Mouse (Mus musculus): Measurements from ENCODE around the gene Tns1. TPM values are rescaled to one million over a fixed set of nuclear protein-coding genes. Genes with fewer than 3 reads are reported as not detected.

Gene Tns1
- polyA plus RNA-seq, 1 experiment from 2014 or later: 15.9 TPM

DNA sequence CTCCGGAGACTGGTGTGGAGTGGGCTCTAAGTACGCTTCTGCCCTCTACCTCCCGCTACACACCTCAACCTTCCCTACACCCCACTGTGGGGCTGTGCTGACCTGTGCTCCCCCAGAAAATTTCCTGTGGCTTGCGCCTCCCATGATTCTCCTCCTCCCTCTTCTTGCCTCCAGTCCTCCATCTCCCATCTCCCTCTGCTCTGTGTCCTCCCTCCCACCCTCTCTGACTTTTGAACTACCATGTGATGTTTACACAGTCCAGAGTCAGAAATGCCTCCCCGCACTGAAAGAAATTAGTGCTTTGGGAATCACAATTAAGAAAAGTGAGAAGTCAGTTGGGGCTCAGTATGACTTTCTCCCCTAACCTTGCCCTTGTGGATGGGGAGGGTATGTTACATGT is 64.7 kb downstream of the Tns1 start:
- Histone ChIP-seq H3K4me3 (no peak overlapping the region), H3K27ac (no peak overlapping the region), H3K27me3 (ENCODE audit: poor library complexity, severe bottlenecking) (no peaks in the 10 kb centered on the region), H3K9me3 (no peaks in the 10 kb centered on the region), H3K4me1 (peaks cover 16% of the 10 kb centered on the region), H3K36me3 (replicated peaks) (no peaks in the 10 kb centered on the region)
- WGBS: 92% methylated on average over 5 of the region's 5 CpGs
- no peak for DNase-seq (ENCODE audit: extremely low spot score, low spot score)

- H3K9me3 ChIP-seq: no peaks in the 10 kb centered on the region
- H3K27ac ChIP-seq: no peak overlapping the region
- no peaks in the 10 kb centered on the region for H3K36me3 ChIP-seq (replicated peaks)
- no peak for DNase-seq (ENCODE audit: extremely low spot score, low spot score)
- WGBS: 84% methylated on average over 4 of the region's 4 CpGs
- no peaks in the 10 kb centered on the region for H3K27me3 ChIP-seq (ENCODE audit: poor library complexity, severe bottlenecking)
- H3K4me1 ChIP-seq: peaks cover 23% of the 10 kb centered on the region
- H3K4me3 ChIP-seq: no peak overlapping the region
These were observed 65.5 kb downstream of the Tns1 start for GRCm38 (mm10) chr1:74058771-74059170.

DNA sequence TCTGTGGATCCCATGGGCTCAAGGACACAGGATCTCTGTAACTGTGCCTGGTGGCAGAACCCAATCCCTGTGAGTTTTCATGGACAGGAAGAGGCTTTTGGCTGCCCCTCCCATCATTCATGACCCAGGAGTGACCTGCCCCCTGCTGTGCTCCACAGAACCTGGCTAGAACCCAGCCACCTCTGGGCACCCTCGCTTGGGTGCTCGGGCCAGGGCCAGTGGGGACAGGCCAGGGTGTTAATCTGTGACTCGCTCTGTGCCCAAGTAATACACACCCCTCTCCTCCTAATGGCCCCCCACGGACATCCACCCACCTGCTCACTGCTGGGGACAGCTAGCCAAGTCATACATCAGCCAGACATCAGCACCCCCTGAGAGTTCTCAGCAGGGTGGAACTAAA is 65.9 kb downstream of the Tns1 start:
- no peaks in the 10 kb centered on the region for H3K27me3 ChIP-seq (ENCODE audit: poor library complexity, severe bottlenecking)
- H3K4me3 ChIP-seq: no peak overlapping the region
- H3K9me3 ChIP-seq: no peaks in the 10 kb centered on the region
- no peak for DNase-seq (ENCODE audit: extremely low spot score, low spot score)
- 81% methylated on average over 4 of the region's 4 CpGs for WGBS
- no peak overlapping the region for H3K27ac ChIP-seq
- H3K4me1 ChIP-seq: peaks cover 28% of the 10 kb centered on the region
- H3K36me3 ChIP-seq (replicated peaks): no peaks in the 10 kb centered on the region

GRCm38 (mm10) chr1:74057501-74057900 is 66.7 kb downstream of the Tns1 start:
- DNase-seq (ENCODE audit: extremely low spot score, low spot score): no peak
- Histone ChIP-seq H3K4me1 (peaks cover 36% of the 10 kb centered on the region), H3K36me3 (replicated peaks) (no peaks in the 10 kb centered on the region), H3K9me3 (no peaks in the 10 kb centered on the region), H3K27ac (no peak overlapping the region), H3K4me3 (no peak overlapping the region), H3K27me3 (ENCODE audit: poor library complexity, severe bottlenecking) (no peaks in the 10 kb centered on the region)
- WGBS: 86% methylated on average over 5 of the region's 5 CpGs

GRCm38 (mm10) chr1:74055552-74055951 is 68.7 kb downstream of the Tns1 start:
- H3K4me1 ChIP-seq: peaks cover 48% of the 10 kb centered on the region
- H3K9me3 ChIP-seq: no peaks in the 10 kb centered on the region
- WGBS: 88% methylated on average over 4 of the region's 4 CpGs
- no peaks in the 10 kb centered on the region for H3K36me3 ChIP-seq (replicated peaks)
- no peak overlapping the region for H3K27ac ChIP-seq
- DNase-seq (ENCODE audit: extremely low spot score, low spot score): no peak
- no peaks in the 10 kb centered on the region for H3K27me3 ChIP-seq (ENCODE audit: poor library complexity, severe bottlenecking)
- no peak overlapping the region for H3K4me3 ChIP-seq

GRCm38 (mm10) chr1:74054471-74054870 is 69.8 kb downstream of the Tns1 start:
- no peaks in the 10 kb centered on the region for H3K9me3 ChIP-seq
- no peak for DNase-seq (ENCODE audit: extremely low spot score, low spot score)

DNA sequence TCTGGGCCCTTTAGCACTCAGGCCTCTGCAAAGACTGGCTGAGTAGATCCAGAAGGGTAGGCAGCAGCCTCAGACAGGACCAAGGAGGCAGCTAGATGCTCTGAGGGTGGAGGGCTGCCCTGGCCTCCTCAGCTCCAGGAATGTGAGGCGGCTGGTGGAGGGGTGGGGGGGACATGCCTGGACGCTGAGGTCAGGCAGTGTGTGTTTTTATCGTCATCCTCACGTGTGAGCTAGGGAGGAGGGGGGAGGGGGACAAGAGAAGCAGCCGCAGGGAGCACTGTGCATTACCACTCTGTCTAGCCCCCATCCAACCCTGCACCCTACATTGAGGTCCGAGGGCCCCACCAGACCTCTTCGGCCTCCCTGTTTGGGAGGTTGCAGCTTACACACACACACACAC is 70.2 kb downstream of the Tns1 start:
- H3K9me3 ChIP-seq: no peaks in the 10 kb centered on the region
- H3K4me3 ChIP-seq: no peak overlapping the region
- peak; percentile 37 for DNase-seq (ENCODE audit: extremely low spot score, low spot score)
- WGBS: 61% methylated on average over 7 of the region's 7 CpGs
- peak overlapping the region; percentile 58; the same call in 1 of the 2 replicates for H3K27ac ChIP-seq
- H3K36me3 ChIP-seq (replicated peaks): no peaks in the 10 kb centered on the region
- no peaks in the 10 kb centered on the region for H3K27me3 ChIP-seq (ENCODE audit: poor library complexity, severe bottlenecking)
- H3K4me1 ChIP-seq: peaks cover 43% of the 10 kb centered on the region

More at GRCm38 (mm10) chr1:74054471-74054870, 69.8 kb downstream of the Tns1 start:
- 78% methylated on average over 3 of the region's 3 CpGs for WGBS
- no peak overlapping the region for H3K4me3 ChIP-seq
- no peaks in the 10 kb centered on the region for H3K27me3 ChIP-seq (ENCODE audit: poor library complexity, severe bottlenecking)
- H3K4me1 ChIP-seq: peaks cover 43% of the 10 kb centered on the region
- peak overlapping the region; percentile 58; the same call in 1 of the 2 replicates for H3K27ac ChIP-seq
- H3K36me3 ChIP-seq (replicated peaks): no peaks in the 10 kb centered on the region

GRCm38 (mm10) chr1:74053068-74053467 is 71.2 kb downstream of the Tns1 start:
- Histone ChIP-seq H3K9me3 (no peaks in the 10 kb centered on the region), H3K27ac (0 out of 2 replicates have a peak overlapping the region, but pooled peaks have one; percentile 35), H3K4me3 (no peak overlapping the region), H3K27me3 (ENCODE audit: poor library complexity, severe bottlenecking) (no peaks in the 10 kb centered on the region), H3K36me3 (replicated peaks) (no peaks in the 10 kb centered on the region), H3K4me1 (peaks cover 38% of the 10 kb centered on the region)
- DNase-seq (ENCODE audit: extremely low spot score, low spot score): no peak
- WGBS: 79% methylated on average over 2 of the region's 2 CpGs

DNA sequence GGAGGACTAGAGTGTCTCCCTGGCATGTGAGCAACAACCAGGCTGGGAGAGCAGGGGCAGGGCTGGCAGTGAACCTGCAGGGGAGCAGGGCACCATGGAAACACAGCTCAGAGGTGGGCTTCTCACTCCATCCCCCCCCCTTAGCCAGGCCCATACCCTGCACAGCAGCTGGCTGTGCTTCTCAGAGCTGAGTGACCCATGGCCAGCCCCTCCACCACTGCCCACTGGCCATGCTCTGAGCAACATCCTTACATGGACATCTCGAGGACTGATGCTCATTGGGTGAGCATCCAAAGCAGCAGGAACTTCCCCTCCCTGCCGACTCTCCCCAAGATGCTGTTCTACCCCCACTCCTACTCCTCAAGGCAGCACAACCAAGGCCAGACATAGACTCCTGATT is 72.9 kb downstream of the Tns1 start:
- DNase-seq (ENCODE audit: extremely low spot score, low spot score): no peak
- 46% methylated on average over 2 of the region's 2 CpGs for whole genome bisulfite sequencing
- Histone ChIP-seq H3K4me1 (peaks cover 37% of the 10 kb centered on the region), H3K4me3 (no peak overlapping the region), H3K27me3 (ENCODE audit: poor library complexity, severe bottlenecking) (no peaks in the 10 kb centered on the region), H3K36me3 (replicated peaks) (no peaks in the 10 kb centered on the region), H3K27ac (peak overlapping the region; percentile 40; the same call in 1 of the 2 replicates), H3K9me3 (no peaks in the 10 kb centered on the region)

GRCm38 (mm10) chr1:74049430-74049829 is 74.8 kb downstream of the Tns1 start:
- Histone ChIP-seq H3K9me3 (no peaks in the 10 kb centered on the region), H3K27me3 (ENCODE audit: poor library complexity, severe bottlenecking) (no peaks in the 10 kb centered on the region), H3K36me3 (replicated peaks) (no peaks in the 10 kb centered on the region), H3K27ac (no peak overlapping the region), H3K4me3 (no peak overlapping the region), H3K4me1 (peaks cover 31% of the 10 kb centered on the region)
- 91% methylated on average over 17 of the region's 17 CpGs for WGBS
- DNase-seq (ENCODE audit: extremely low spot score, low spot score): no peak

- Histone ChIP-seq H3K27ac (no peak overlapping the region), H3K4me1 (peaks cover 25% of the 10 kb centered on the region), H3K9me3 (no peaks in the 10 kb centered on the region), H3K36me3 (replicated peaks) (no peaks in the 10 kb centered on the region), H3K27me3 (ENCODE audit: poor library complexity, severe bottlenecking) (no peaks in the 10 kb centered on the region), H3K4me3 (no peak overlapping the region)
- 75% methylated on average over 6 of the region's 6 CpGs for WGBS
- DNase-seq (ENCODE audit: extremely low spot score, low spot score): no peak
These were observed 76.5 kb downstream of the Tns1 start for GRCm38 (mm10) chr1:74047722-74048121.

- Histone ChIP-seq H3K4me3 (no peak overlapping the region), H3K36me3 (replicated peaks) (no peaks in the 10 kb centered on the region), H3K4me1 (peaks cover 26% of the 10 kb centered on the region), H3K9me3 (no peaks in the 10 kb centered on the region), H3K27ac (no peak overlapping the region), H3K27me3 (ENCODE audit: poor library complexity, severe bottlenecking) (no peaks in the 10 kb centered on the region)
- no peak for DNase-seq (ENCODE audit: extremely low spot score, low spot score)
- WGBS: 87% methylated on average over 2 of the region's 2 CpGs
These were observed 76.9 kb downstream of the Tns1 start for GRCm38 (mm10) chr1:74047311-74047710.

GRCm38 (mm10) chr1:74045034-74045433 is 79.2 kb downstream of the Tns1 start:
- Histone ChIP-seq H3K9me3 (no peaks in the 10 kb centered on the region), H3K27me3 (ENCODE audit: poor library complexity, severe bottlenecking) (no peaks in the 10 kb centered on the region), H3K27ac (no peak overlapping the region), H3K4me3 (no peak overlapping the region), H3K4me1 (peaks cover 35% of the 10 kb centered on the region), H3K36me3 (replicated peaks) (no peaks in the 10 kb centered on the region)
- WGBS: 91% methylated on average over 2 of the region's 2 CpGs
- no peak for DNase-seq (ENCODE audit: extremely low spot score, low spot score)

DNA sequence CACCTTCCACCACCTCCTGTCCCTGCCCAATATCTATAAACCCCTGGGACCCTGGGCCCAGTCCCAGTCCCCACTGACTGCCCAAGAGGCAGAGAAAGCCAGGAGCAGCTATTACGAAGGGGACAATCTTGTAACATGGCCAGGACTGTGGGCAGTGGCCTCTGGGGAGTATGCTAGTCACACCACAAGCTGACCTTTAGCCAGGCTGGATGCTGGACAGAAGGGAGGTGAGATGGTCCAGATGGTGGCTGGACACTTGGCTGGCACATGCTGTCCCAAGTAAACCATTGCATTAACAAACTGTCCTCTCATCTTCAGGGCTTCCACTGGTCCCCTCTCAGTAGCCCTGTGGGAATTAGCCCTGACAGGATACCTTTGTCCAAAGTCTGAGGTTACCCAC is 79.8 kb downstream of the Tns1 start:
- no peaks in the 10 kb centered on the region for H3K9me3 ChIP-seq
- WGBS: 89% methylated on average over 1 of the region's 1 CpGs
- H3K36me3 ChIP-seq (replicated peaks): no peaks in the 10 kb centered on the region
- no peak overlapping the region for H3K4me3 ChIP-seq
- no peaks in the 10 kb centered on the region for H3K27me3 ChIP-seq (ENCODE audit: poor library complexity, severe bottlenecking)
- H3K27ac ChIP-seq: no peak overlapping the region
- H3K4me1 ChIP-seq: peaks cover 35% of the 10 kb centered on the region
- no peak for DNase-seq (ENCODE audit: extremely low spot score, low spot score)
